Mouse (Mus musculus) liver, embryonic 14.5 days (tissue): ENCODE results near the gene Cyp2j5. TPM values are rescaled to one million over a fixed set of nuclear protein-coding genes. Genes with fewer than 3 reads are reported as not detected.

ENCODE experiments used
- ATAC-seq: fragments of 200-750 bp; cut with Nextera tagmentation; 2 replicates; pipeline ENCODE4 v1.8.0; 2017; ENCODE audit warnings: moderate number of reproducible peaks, mild to moderate bottlenecking, moderate library complexity; ENCODE audit not compliant: insufficient read depth
- DNase-seq, 3 experiments: peaks; one replicate each; pipeline ENCODE4 v3.0.0-alpha.2; 2012 to 2013; ENCODE audit warnings: low read depth in 3 of 3, low spot score in 3 of 3
- H3K27ac ChIP-seq: fragments of 300-500 bp; sonication (generic); 2 replicates; pipeline ENCODE4 v1.5.1; 2014; ENCODE audit warnings: moderate library complexity, mild to moderate bottlenecking, control low read depth, inconsistent platforms
- H3K27me3 ChIP-seq: fragments of 300-500 bp; sonication (generic); 2 replicates; pipeline ENCODE4 v1.6.1; 2014; ENCODE audit warnings: mild to moderate bottlenecking, low read length, moderate library complexity; ENCODE audit not compliant: control insufficient read depth, insufficient read depth
- H3K36me3 ChIP-seq: fragments of 300-500 bp; sonication (generic); replicated peaks from 2 replicates; pipeline ENCODE4 v1.6.1; 2014; ENCODE audit warnings: low read depth; ENCODE audit not compliant: control insufficient read depth, insufficient read depth
- H3K4me1 ChIP-seq, 2 experiments: fragments of 200-500 bp in 1 of 2; fragments of 300-500 bp in 1 of 2; sonication (generic) in 1 of 2; replicated peaks; 2 replicates each; pipeline ENCODE4 v1.6.1; 2012 to 2014; ENCODE audit warnings: antibody characterized with exemption in 1 of 2, inconsistent platforms in 1 of 2, low read length in 1 of 2; ENCODE audit not compliant: control insufficient read depth in 2 of 2, insufficient read depth in 2 of 2
- H3K4me2 ChIP-seq: fragments of 300-500 bp; sonication (generic); 2 replicates; pipeline ENCODE4 v1.6.1; 2014; ENCODE audit warnings: low read depth, mild to moderate bottlenecking, control low read depth, moderate library complexity
- H3K4me3 ChIP-seq, 2 experiments: fragments of 200-500 bp in 1 of 2; fragments of 300-500 bp in 1 of 2; sonication (generic) in 1 of 2; 2 replicates each; pipeline ENCODE4 v1.5.1; 2012 to 2014; ENCODE audit warnings: low read depth in 2 of 2, low read length in 2 of 2, mild to moderate bottlenecking in 2 of 2, control low read depth in 1 of 2, inconsistent platforms in 1 of 2, moderate library complexity in 1 of 2; ENCODE audit not compliant: insufficient read depth in 1 of 2
- H3K9ac ChIP-seq: fragments of 300-500 bp; sonication (generic); replicated peaks from 2 replicates; pipeline ENCODE4 v1.6.1; 2014; ENCODE audit warnings: mild to moderate bottlenecking, control low read depth, moderate library complexity
- H3K9me3 ChIP-seq: fragments of 300-500 bp; sonication (generic); 2 replicates; pipeline ENCODE4 v1.6.1; 2016; ENCODE audit warnings: low read length, mixed read lengths; ENCODE audit not compliant: control insufficient read depth
- CTCF ChIP-seq: IDR thresholded peaks from 2 replicates; pipeline ENCODE4 v1.5.1; 2016; ENCODE audit warnings: antibody characterized with exemption, low read depth, control low read depth
- EP300 ChIP-seq: IDR thresholded peaks from 2 replicates; pipeline ENCODE4 v1.6.1; 2016; ENCODE audit warnings: antibody characterized with exemption, low read depth
- WGBS: fragments of 180-500 bp; shearing (Covaris S2); extraction: QIAGEN DNeasy Blood & Tissue Kit; methylation state at CpG from one replicate; pipeline ENCODE4 v1.1.7; 2014; ENCODE audit not compliant: insufficient replicate concordance; 5-methylcytosine and 5-hydroxymethylcytosine counted together
- polyA plus RNA-seq, 2 experiments: library from polyadenylated mRNA; depleted of rRNA in 1 of 2; stranded (reverse) in 1 of 2; unstranded in 1 of 2; fragments of >200 nt; fragmentation: Nextera tagmentation in 1 of 2; extraction: Ambion mirVana in 1 of 2; gene quantifications; 2 replicates each; pipeline versions ENCODE4 v1.2.1 to v1.2.3; 2012 to 2014

The Cyp2j5 gene
- polyA plus RNA-seq (2012; rRNA removed) (0.06 and 0.09 TPM in 2 replicates), polyA plus RNA-seq (2014; fragmentation: Nextera tagmentation; extraction: Ambion mirVana) (not detected in 2 replicates)

- TF ChIP-seq CTCF (no peak), EP300 (no peak)
Measured at GRCm38 (mm10) chr4:96663991-96664390, at the start of gene Cyp2j5. Cyp2j5 (minus strand) TSS chr4:96664154.

GRCm38 (mm10) chr4:96705281-96705951, 41.5 kb upstream of the Cyp2j5 start:
- Histone ChIP-seq H3K27ac (no peak overlapping the region), H3K9me3 (no peaks in the 10 kb centered on the region), H3K4me3 (no peak overlapping the region), H3K4me1 (no peaks in the 10 kb centered on the region), H3K9ac (no peak overlapping the region), H3K4me2 (no peak overlapping the region), H3K27me3 (no peaks in the 10 kb centered on the region), H3K36me3 (no peaks in the 10 kb centered on the region)
- WGBS, result 39% methylated on average over 2 of the region's 2 CpGs
- ATAC-seq (no peak), DNase-seq (no peak)
- TF ChIP-seq CTCF (peak; percentile 27; the same call in 1 of the 2 replicates), EP300 (no peak)

More at GRCm38 (mm10) chr4:96663991-96664390, at the start of gene Cyp2j5:
- DNase-seq, result no peak
- no peak for ATAC-seq
- no peaks in the 10 kb centered on the region for H3K9me3 ChIP-seq
- H3K4me3 ChIP-seq, result no peak within 1 kb of the TSS
- no peaks in the 10 kb centered on the region for H3K36me3 ChIP-seq
- H3K27me3 ChIP-seq, result no peaks in the 10 kb centered on the region
- WGBS, result 68% methylated on average over 2 of the region's 2 CpGs
- H3K4me2 ChIP-seq, result no peak within 1 kb of the TSS
- H3K27ac ChIP-seq, result no peak within 1 kb of the TSS
- no peak within 1 kb of the TSS for H3K9ac ChIP-seq
- H3K4me1 ChIP-seq, result no peaks in the 10 kb centered on the region

DNA sequence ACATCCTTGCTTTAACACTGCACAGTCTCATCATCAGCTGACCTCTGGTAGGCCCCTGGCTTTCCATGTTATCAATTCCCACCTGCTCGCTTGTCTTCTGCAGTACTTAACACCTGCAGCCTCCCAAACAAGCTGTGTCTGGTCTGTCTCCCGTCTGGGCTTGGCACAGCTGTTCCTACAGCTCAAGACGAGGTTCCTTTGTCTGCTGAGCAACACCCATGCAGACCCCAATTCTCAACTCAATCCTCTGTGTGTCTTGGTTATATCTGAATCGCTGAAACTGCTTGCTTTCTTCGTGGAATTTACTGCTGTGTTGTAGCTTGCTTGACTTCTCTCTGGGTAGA, 34.2 kb upstream of the Cyp2j5 start:
- Histone ChIP-seq H3K9me3 (no peaks in the 10 kb centered on the region), H3K4me3 (no peak overlapping the region), H3K4me2 (no peak overlapping the region), H3K36me3 (no peaks in the 10 kb centered on the region), H3K27ac (no peak overlapping the region), H3K9ac (no peak overlapping the region), H3K4me1 (no peaks in the 10 kb centered on the region), H3K27me3 (no peaks in the 10 kb centered on the region)
- DNase-seq (no peak), ATAC-seq (no peak)
- no peak for TF ChIP-seq EP300
- TF ChIP-seq CTCF, result no peak
- 53% methylated on average over 5 of the region's 5 CpGs for WGBS

DNA sequence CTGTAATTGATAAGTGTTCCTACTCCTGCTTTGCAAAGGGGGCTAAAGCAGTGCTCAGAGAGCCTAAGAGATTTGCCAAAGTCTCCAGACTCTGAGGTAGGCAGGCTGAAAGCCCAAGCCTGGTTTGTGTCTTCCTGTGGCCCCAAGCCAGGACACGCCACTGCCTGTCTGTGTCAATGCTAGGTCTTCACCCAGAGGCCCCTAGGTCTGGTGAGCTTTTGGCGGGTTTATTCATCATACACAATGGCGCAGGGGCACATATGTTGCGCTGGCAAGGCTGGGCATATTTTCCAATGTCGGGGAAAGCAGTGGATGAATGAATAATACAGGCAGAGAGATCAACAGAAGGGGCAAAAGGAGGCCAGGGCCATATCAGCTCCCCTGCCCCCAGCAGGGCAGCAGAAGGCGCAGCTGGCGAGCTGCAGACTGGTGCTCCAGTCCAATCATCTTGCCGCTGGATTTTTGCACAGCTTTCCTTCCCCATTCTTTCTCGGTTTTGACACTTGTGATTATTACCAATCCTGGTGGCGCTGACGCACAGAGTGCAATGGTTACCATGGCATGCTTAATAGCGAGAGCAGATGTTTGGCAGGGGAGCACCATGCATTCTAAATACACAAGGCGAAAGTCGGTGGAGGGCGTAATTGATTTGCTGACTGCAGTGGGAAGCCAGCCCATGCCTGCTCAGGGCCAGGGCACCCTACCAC, 33.7 kb upstream of the Cyp2j5 start:
- Histone ChIP-seq H3K4me1 (no peaks in the 10 kb centered on the region), H3K9me3 (no peaks in the 10 kb centered on the region), H3K27ac (no peak overlapping the region), H3K27me3 (no peaks in the 10 kb centered on the region), H3K9ac (no peak overlapping the region), H3K36me3 (no peaks in the 10 kb centered on the region), H3K4me2 (no peak overlapping the region), H3K4me3 (no peak overlapping the region)
- 68% methylated on average over 15 of the region's 15 CpGs for WGBS
- DNase-seq (no peak), ATAC-seq (no peak)
- TF ChIP-seq EP300 (no peak), CTCF (no peak)

GRCm38 (mm10) chr4:96696614-96697360, 32.8 kb upstream of the Cyp2j5 start:
- Histone ChIP-seq H3K27ac (no peak overlapping the region), H3K36me3 (no peaks in the 10 kb centered on the region), H3K4me2 (no peak overlapping the region), H3K27me3 (no peaks in the 10 kb centered on the region), H3K4me3 (no peak overlapping the region), H3K9me3 (no peaks in the 10 kb centered on the region), H3K9ac (no peak overlapping the region), H3K4me1 (no peaks in the 10 kb centered on the region)
- DNase-seq (peak in 1 of 3 experiments; percentile 3), ATAC-seq (no peak)
- WGBS, result 11% methylated on average over 13 of the region's 13 CpGs
- TF ChIP-seq CTCF (0 out of 2 replicates have a peak, but pooled peaks have one; percentile 34), EP300 (no peak)
